ENCODE assay signal across 23 mouse cellular contexts in genomic region chr2:53256982-53257381, GRCm38 (mm10).
A peak's percentile ranks its signal among the peaks of the same experiment; 100 is the strongest.
DNase-seq lines count a peak whose midpoint lies in the region; ATAC-seq and TF ChIP-seq lines count a peak whose summit lies in the region.
"Had no signal": no experiment of that assay in that cellular context is flagged by ENCODE, and none has a peak within 500 bp of the region (broad histone marks: within the 10 kb centered on the region; RNA-seq: fewer than 3 reads in every experiment).

No protein-coding gene starts in this region.

- DNase-seq in hindbrain, embryonic 14.5 days (ENCODE audit: low spot score), result peak; percentile 18
- no peak for DNase-seq in hindbrain, postnatal 0 days (ENCODE audit: low spot score)
- DNase-seq in left cerebral cortex, postnatal 14 days (ENCODE audit: low spot score in 2 of 2), result peak; percentile 5 to 28
- DNase-seq in left cerebral cortex, postnatal 10 days (ENCODE audit: extremely low spot score in 1 of 2, low spot score in 2 of 2), result no peak
- DNase-seq in layer of hippocampus, adult 2 months (ENCODE audit: low spot score in 2 of 2), result peak; percentile 42 to 72
- DNase-seq in layer of hippocampus, adult 9-11 months, result peak; percentile 74
- DNase-seq in ovary, postnatal 36 days (ENCODE audit: low spot score), result no peak
- no peak for DNase-seq in heart, postnatal 10 days
- DNase-seq: adrenal gland, postnatal 14 days; cerebellum, adult 18-20 months; cerebellum, postnatal 10 days; gastrocnemius, adult 2 months; gastrocnemius, postnatal 25 days; heart, postnatal 36 days had no signal

- no peak overlapping the region for H3K27ac ChIP-seq in hindbrain, embryonic 14.5 days
- H3K27ac ChIP-seq in hindbrain, postnatal 0 days, result no peak overlapping the region
- H3K27ac ChIP-seq in layer of hippocampus, adult 2 months, result peak overlapping the region; percentile 36; the same call in 1 of the 2 replicates
- H3K27ac ChIP-seq: embryonic facial prominence, embryonic 10.5 days; forebrain, embryonic 10.5 days; gastrocnemius, adult 2 months had no signal

- WGBS in hindbrain, embryonic 14.5 days, result 45% methylated on average over 2 of the region's 2 CpGs
- 31% methylated on average over 2 of the region's 2 CpGs for WGBS in hindbrain, postnatal 0 days

- ATAC-seq in hindbrain, embryonic 14.5 days (ENCODE audit: low FRiP score), result no peak
- no peak for ATAC-seq in hindbrain, postnatal 0 days
- ATAC-seq: activated CD4-positive, CD25-positive, alpha-beta regulatory T cell, adult 4 months; forebrain, embryonic 14.5 days; hindbrain, embryonic 16.5 days; Patski had no signal

- intact Hi-C loops in left cerebral cortex, postnatal 14 days (cut with DNase I), result no loop called here
- intact Hi-C loops in left cerebral cortex, postnatal 10 days (cut with DNase I), result no loop called here
- intact Hi-C loops in heart, postnatal 10 days (cut with DNase I), result no loop called here

- no peak overlapping the region for H3K4me2 ChIP-seq in hindbrain, embryonic 14.5 days (replicated peaks)
- no peak overlapping the region for H3K4me2 ChIP-seq in hindbrain, postnatal 0 days (ENCODE audit: low read depth, low read length)
- H3K4me2 ChIP-seq: heart, embryonic 12.5 days had no signal

- H3K9me3 ChIP-seq in hindbrain, embryonic 14.5 days (ENCODE audit: control insufficient read depth, low read length), result no peaks in the 10 kb centered on the region
- no peaks in the 10 kb centered on the region for H3K9me3 ChIP-seq in hindbrain, postnatal 0 days (ENCODE audit: low read length)
- H3K9me3 ChIP-seq: embryonic facial prominence, embryonic 10.5 days; forebrain, embryonic 10.5 days; heart, embryonic 12.5 days had no signal

- H3K36me3 ChIP-seq in hindbrain, embryonic 14.5 days (replicated peaks; ENCODE audit: control insufficient read depth, insufficient read depth), result no peaks in the 10 kb centered on the region
- H3K36me3 ChIP-seq in hindbrain, postnatal 0 days (ENCODE audit: insufficient read depth, low read length), result no peaks in the 10 kb centered on the region
- H3K36me3 ChIP-seq: embryonic facial prominence, embryonic 10.5 days; forebrain, embryonic 10.5 days; heart, embryonic 12.5 days had no signal

- no peaks in the 10 kb centered on the region for H3K4me1 ChIP-seq in hindbrain, embryonic 14.5 days (replicated peaks; ENCODE audit: control insufficient read depth, insufficient read depth, low read length)
- no peaks in the 10 kb centered on the region for H3K4me1 ChIP-seq in hindbrain, postnatal 0 days (ENCODE audit: insufficient read depth, low read length)
- H3K4me1 ChIP-seq: embryonic facial prominence, embryonic 10.5 days; forebrain, embryonic 10.5 days; heart, embryonic 12.5 days had no signal

- no peaks in the 10 kb centered on the region for H3K27me3 ChIP-seq in hindbrain, embryonic 14.5 days (ENCODE audit: control insufficient read depth, insufficient read depth, low read length)
- no peaks in the 10 kb centered on the region for H3K27me3 ChIP-seq in hindbrain, postnatal 0 days (ENCODE audit: insufficient read depth, low read length)
- H3K27me3 ChIP-seq: CH12.LX; heart, embryonic 12.5 days had no signal

- no peak overlapping the region for H3K4me3 ChIP-seq in hindbrain, embryonic 14.5 days (replicated peaks; ENCODE audit: low read length)
- H3K4me3 ChIP-seq in hindbrain, postnatal 0 days (ENCODE audit: low read length), result no peak overlapping the region
- no peak overlapping the region for H3K4me3 ChIP-seq in layer of hippocampus, adult 2 months
- H3K4me3 ChIP-seq: embryonic facial prominence, embryonic 10.5 days; erythroblast, embryonic 14.5 days; forebrain, embryonic 10.5 days; gastrocnemius, adult 2 months; heart, embryonic 12.5 days had no signal

- H3K9ac ChIP-seq in hindbrain, embryonic 14.5 days, result no peak overlapping the region
- H3K9ac ChIP-seq in hindbrain, postnatal 0 days (replicated peaks; ENCODE audit: low read length), result no peak overlapping the region
- H3K9ac ChIP-seq: heart, embryonic 12.5 days had no signal

- TF ChIP-seq CTCF in hindbrain, postnatal 0 days (IDR thresholded peaks at IDR 0.05; ENCODE audit: low read depth), result no peak
- no peak for TF ChIP-seq CTCF in layer of hippocampus, adult 2 months (conservative IDR thresholded peaks at IDR 0.05)

Comparison
In these comparisons a context has a peak if more than half of its experiments do, and no peak if none do; other contexts are left out.
1. DNase-seq: peak in hindbrain, embryonic 14.5 days (single experiment), left cerebral cortex, postnatal 14 days (2 of 2), layer of hippocampus, adult 2 months (2 of 2) and layer of hippocampus, adult 9-11 months (single experiment); none in hindbrain, postnatal 0 days (single experiment), left cerebral cortex, postnatal 10 days (0 of 2), ovary, postnatal 36 days (single experiment) and heart, postnatal 10 days (0 of 2).